Mouse (Mus musculus) megakaryocyte, embryonic 14.5 days (primary cell): Measurements from ENCODE around the gene Zc3h10.

Source experiments
- FLI1 ChIP-seq: IDR thresholded peaks from 2 replicates; pipeline ENCODE4 v1.6.1; 2012; ENCODE audit warnings: low read length, inconsistent platforms, mixed read lengths
- GATA1 ChIP-seq: IDR thresholded peaks from 3 replicates; pipeline ENCODE4 v1.6.1; 2012; ENCODE audit warnings: mixed read lengths, low read length, inconsistent platforms, borderline replicate concordance

- no peak for TF ChIP-seq GATA1
- TF ChIP-seq FLI1, result no peak
Measured at GRCm38 (mm10) chr10:128535624-128536265, 11.8 kb downstream of the Zc3h10 start.
